Mouse (Mus musculus): ENCODE measurements around the gene Kif16b. TPM values are rescaled to one million over a fixed set of nuclear protein-coding genes. Genes with fewer than 3 reads are reported as not detected.

The Kif16b gene
- total and polyA plus RNA-seq, 3 experiments = 10.7 to 32.0 (median 13.0) TPM

- Histone ChIP-seq H3K36me3 (ENCODE audit: control insufficient read depth in 1 of 2, insufficient read depth in 2 of 2, low read length in 2 of 2) (no peaks in the 10 kb centered on the region), H3K27ac (ENCODE audit: control insufficient read depth, low read depth, low read length) (no peak overlapping the region), H3K27me3 (ENCODE audit: control insufficient read depth in 1 of 2, insufficient read depth in 2 of 2, low read length in 2 of 2) (no peaks in the 10 kb centered on the region), H3K9ac (ENCODE audit: control insufficient read depth, low read depth, low read length, poor library complexity, severe bottlenecking) (no peak overlapping the region), H3K79me2 (ENCODE audit: control insufficient read depth, insufficient read depth, low read length, poor library complexity) (no peaks in the 10 kb centered on the region), H3K4me3 (ENCODE audit: control insufficient read depth in 1 of 2, insufficient read depth in 1 of 2, low read depth in 2 of 2, low read length in 2 of 2) (no peak overlapping the region), H3K9me3 (replicated peaks; ENCODE audit: insufficient read depth, low read length) (no peaks in the 10 kb centered on the region), H3K4me1 (ENCODE audit: control insufficient read depth in 1 of 2, insufficient read depth in 2 of 2, low read length in 2 of 2) (no peaks in the 10 kb centered on the region)
- peak; percentile 19 for DNase-seq (ENCODE audit: low read depth, low spot score)
- no peak for TF ChIP-seq CHD1 (IDR thresholded peaks at IDR 0.05; ENCODE audit: low read depth, low read length)
- TF ChIP-seq CTCF (IDR thresholded peaks at IDR 0.05 in 2 of 3, conservative IDR thresholded peaks at IDR 0.05 in 1 of 3; ENCODE audit: control insufficient read depth in 1 of 3, insufficient read depth in 1 of 3, low read depth in 2 of 3, low read length in 3 of 3, poor library complexity in 1 of 3, severe bottlenecking in 1 of 3) = no peak
- no peak for TF ChIP-seq MAX (IDR thresholded peaks at IDR 0.05; ENCODE audit: low read length)
- no peak for TF ChIP-seq E2F4 (IDR thresholded peaks at IDR 0.05; ENCODE audit: borderline replicate concordance, low read depth, low read length)
- no peak for TF ChIP-seq ZC3H11A (IDR thresholded peaks at IDR 0.05; ENCODE audit: low read depth, low read length)
- TF ChIP-seq SIN3A (IDR thresholded peaks at IDR 0.05; ENCODE audit: low read length) = no peak
- no peak for TF ChIP-seq HCFC1 (IDR thresholded peaks at IDR 0.05; ENCODE audit: low read depth, low read length)
- no peak for TF ChIP-seq MAFK (IDR thresholded peaks at IDR 0.05; ENCODE audit: borderline replicate concordance, low read depth, low read length)
- TF ChIP-seq MYC (IDR thresholded peaks at IDR 0.05; ENCODE audit: low read depth, low read length) = no peak
- TF ChIP-seq KAT2A (conservative IDR thresholded peaks at IDR 0.05; ENCODE audit: low read depth, low read length) = no peak
- TF ChIP-seq SMC3 (IDR thresholded peaks at IDR 0.05; ENCODE audit: low read depth, low read length) = no peak
- TF ChIP-seq TAL1 (IDR thresholded peaks at IDR 0.05; ENCODE audit: low read length) = no peak
Observed at GRCm38 (mm10) chr2:142694019-142694935, 207.1 kb downstream of the Kif16b start.

- Histone ChIP-seq H3K9ac (ENCODE audit: control insufficient read depth, low read depth, low read length, poor library complexity, severe bottlenecking) (no peak overlapping the region), H3K4me3 (ENCODE audit: control insufficient read depth in 1 of 2, insufficient read depth in 1 of 2, low read depth in 2 of 2, low read length in 2 of 2) (no peak overlapping the region), H3K27me3 (ENCODE audit: control insufficient read depth in 1 of 2, insufficient read depth in 2 of 2, low read length in 2 of 2) (no peaks in the 10 kb centered on the region), H3K9me3 (replicated peaks; ENCODE audit: insufficient read depth, low read length) (no peaks in the 10 kb centered on the region), H3K36me3 (ENCODE audit: control insufficient read depth in 1 of 2, insufficient read depth in 2 of 2, low read length in 2 of 2) (no peaks in the 10 kb centered on the region), H3K79me2 (ENCODE audit: control insufficient read depth, insufficient read depth, low read length, poor library complexity) (no peaks in the 10 kb centered on the region), H3K4me1 (ENCODE audit: control insufficient read depth in 1 of 2, insufficient read depth in 2 of 2, low read length in 2 of 2) (no peaks in the 10 kb centered on the region), H3K27ac (ENCODE audit: control insufficient read depth, low read depth, low read length) (no peak overlapping the region)
- DNase-seq (ENCODE audit: low read depth, low spot score) = no peak
- TF ChIP-seq ZC3H11A (IDR thresholded peaks at IDR 0.05; ENCODE audit: low read depth, low read length) (no peak), TAL1 (IDR thresholded peaks at IDR 0.05; ENCODE audit: low read length) (no peak), USF2 (IDR thresholded peaks at IDR 0.05; ENCODE audit: borderline replicate concordance in 1 of 2, insufficient read depth in 1 of 2, low read depth in 1 of 2, low read length in 2 of 2) (no peak), MYB (IDR thresholded peaks at IDR 0.05; ENCODE audit: low read depth, low read length) (no peak)
Observed at GRCm38 (mm10) chr2:142693461-142693860, 207.9 kb downstream of the Kif16b start.
